11 mouse cellular contexts compared by ENCODE assay signal in the genomic region with DNA sequence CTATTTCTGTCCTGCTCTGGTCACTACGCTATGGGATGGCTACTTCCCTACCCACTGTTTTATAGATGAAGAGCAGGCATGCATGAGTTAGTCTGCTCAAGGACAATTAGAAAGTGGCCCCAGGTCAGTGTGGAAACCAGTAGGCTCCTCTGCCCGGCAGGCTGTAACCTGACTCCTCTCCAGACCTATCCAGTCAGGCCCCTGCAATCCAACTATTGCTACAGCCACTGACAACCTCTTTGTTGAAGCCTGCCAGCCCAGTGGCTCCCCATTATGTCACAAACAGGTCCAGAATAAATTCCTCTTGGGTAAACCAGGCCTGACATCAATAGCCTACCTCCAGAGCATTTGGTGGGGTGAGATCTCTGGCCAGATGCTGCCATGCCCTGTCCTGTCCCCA. TPM values are rescaled to one million over a fixed set of nuclear protein-coding genes. Genes with fewer than 3 reads are reported as not detected.
DNase-seq lines count a peak whose midpoint lies in the region; ATAC-seq lines count a peak whose summit lies in the region.
"Had no signal": no experiment of that assay in that cellular context is flagged by ENCODE, and none has a peak within 500 bp of the region (broad histone marks: within the 10 kb centered on the region; RNA-seq: fewer than 3 reads in every experiment).

No protein-coding gene starts in this region.

- DNase-seq in heart, adult 11 months = no peak
- DNase-seq in embryo, embryonic 9.5 days (ENCODE audit: extremely low spot score) = peak; percentile 78
- DNase-seq in thymus, postnatal 0 days (ENCODE audit: low spot score) = no peak
- DNase-seq in natural killer cell, adult 2 months (ENCODE audit: low spot score in 2 of 2) = no peak

- H3K27me3 ChIP-seq in heart, embryonic 13.5 days (replicated peaks) = no peaks in the 10 kb centered on the region
- H3K27me3 ChIP-seq in midbrain, embryonic 12.5 days = no peaks in the 10 kb centered on the region
- H3K27me3 ChIP-seq in midbrain, embryonic 16.5 days (ENCODE audit: control insufficient read depth, insufficient read depth, low read depth, low read length) = no peaks in the 10 kb centered on the region
- no peaks in the 10 kb centered on the region for H3K27me3 ChIP-seq in liver, embryonic 16.5 days (ENCODE audit: control insufficient read depth, insufficient read depth, low read depth, low read length)
- H3K27me3 ChIP-seq: limb, embryonic 15.5 days had no signal

- H3K4me2 ChIP-seq in heart, embryonic 13.5 days = no peak overlapping the region
- H3K4me2 ChIP-seq in midbrain, embryonic 12.5 days (replicated peaks) = no peak overlapping the region
- H3K4me2 ChIP-seq in midbrain, embryonic 16.5 days (ENCODE audit: low read length) = no peak overlapping the region
- no peak overlapping the region for H3K4me2 ChIP-seq in liver, embryonic 16.5 days (ENCODE audit: low read depth, low read length)
- H3K4me2 ChIP-seq: limb, embryonic 15.5 days had no signal

- 36% methylated on average over 2 of the region's 2 CpGs for whole genome bisulfite sequencing in heart, embryonic 13.5 days
- WGBS in midbrain, embryonic 12.5 days = 20% methylated on average over 2 of the region's 2 CpGs
- WGBS in midbrain, embryonic 16.5 days = 34% methylated on average over 2 of the region's 2 CpGs
- WGBS in liver, embryonic 16.5 days (ENCODE audit: insufficient replicate concordance) = 69% methylated on average over 2 of the region's 2 CpGs

- no peaks in the 10 kb centered on the region for H3K36me3 ChIP-seq in heart, embryonic 13.5 days
- no peaks in the 10 kb centered on the region for H3K36me3 ChIP-seq in midbrain, embryonic 12.5 days
- H3K36me3 ChIP-seq in midbrain, embryonic 16.5 days (ENCODE audit: control insufficient read depth, insufficient read depth, low read length) = no peaks in the 10 kb centered on the region
- no peaks in the 10 kb centered on the region for H3K36me3 ChIP-seq in liver, embryonic 16.5 days (ENCODE audit: control insufficient read depth, insufficient read depth)
- H3K36me3 ChIP-seq: limb, embryonic 15.5 days had no signal

- no peaks in the 10 kb centered on the region for H3K9me3 ChIP-seq in heart, embryonic 13.5 days
- no peaks in the 10 kb centered on the region for H3K9me3 ChIP-seq in midbrain, embryonic 12.5 days
- no peaks in the 10 kb centered on the region for H3K9me3 ChIP-seq in midbrain, embryonic 16.5 days (replicated peaks; ENCODE audit: control insufficient read depth, low read length, poor library complexity, severe bottlenecking)
- H3K9me3 ChIP-seq in liver, embryonic 16.5 days (replicated peaks; ENCODE audit: control insufficient read depth, low read length) = no peaks in the 10 kb centered on the region
- H3K9me3 ChIP-seq: limb, embryonic 15.5 days had no signal

- no peak overlapping the region for H3K9ac ChIP-seq in heart, embryonic 13.5 days
- no peak overlapping the region for H3K9ac ChIP-seq in midbrain, embryonic 12.5 days (replicated peaks)
- H3K9ac ChIP-seq in midbrain, embryonic 16.5 days (ENCODE audit: low read depth, low read length) = no peak overlapping the region
- no peak overlapping the region for H3K9ac ChIP-seq in liver, embryonic 16.5 days (ENCODE audit: low read depth, low read length)
- H3K9ac ChIP-seq: limb, embryonic 15.5 days had no signal

- no peak for ATAC-seq in heart, embryonic 13.5 days (ENCODE audit: extremely low read depth, insufficient number of reproducible peaks, low FRiP score, low TSS enrichment)
- peak; percentile 50 for ATAC-seq in midbrain, embryonic 12.5 days (ENCODE audit: low FRiP score, low read depth)
- ATAC-seq in midbrain, embryonic 16.5 days = no peak
- peak; percentile 79 for ATAC-seq in liver, embryonic 16.5 days (ENCODE audit: low read depth)
- ATAC-seq: CD4-positive, CD25-positive, alpha-beta regulatory T cell, adult 4 months had no signal

- peaks cover 26% of the 10 kb centered on the region for H3K4me1 ChIP-seq in heart, embryonic 13.5 days
- peaks cover 15% of the 10 kb centered on the region for H3K4me1 ChIP-seq in midbrain, embryonic 12.5 days
- H3K4me1 ChIP-seq in midbrain, embryonic 16.5 days (ENCODE audit: control insufficient read depth, insufficient read depth, low read length) = no peaks in the 10 kb centered on the region
- H3K4me1 ChIP-seq in liver, embryonic 16.5 days (ENCODE audit: control insufficient read depth, low read depth, low read length) = peaks cover 12% of the 10 kb centered on the region

- H3K4me3 ChIP-seq in heart, embryonic 13.5 days = no peak overlapping the region
- H3K4me3 ChIP-seq in midbrain, embryonic 12.5 days = no peak overlapping the region
- H3K4me3 ChIP-seq in midbrain, embryonic 16.5 days (ENCODE audit: low read depth, low read length) = no peak overlapping the region
- H3K4me3 ChIP-seq in liver, embryonic 16.5 days (ENCODE audit: low read depth, low read length) = no peak overlapping the region
- H3K4me3 ChIP-seq: limb, embryonic 15.5 days had no signal

- peak overlapping the region; percentile 55 for H3K27ac ChIP-seq in heart, embryonic 13.5 days (replicated peaks)
- peak overlapping the region; percentile 6; the same call in 1 of the 2 replicates for H3K27ac ChIP-seq in midbrain, embryonic 12.5 days (replicated peaks)
- no peak overlapping the region for H3K27ac ChIP-seq in midbrain, embryonic 16.5 days (ENCODE audit: low read length)
- H3K27ac ChIP-seq in liver, embryonic 16.5 days (ENCODE audit: low read length) = peak overlapping the region; percentile 18; the same call in 1 of the 2 replicates
- H3K27ac ChIP-seq: limb, embryonic 15.5 days had no signal

RNA-seq across cellular contexts. Expression of gene C130032M10Rik, which starts 21.1 kb away (rescaled TPM):
- polyA plus RNA-seq in heart, embryonic 13.5 days (2015; fragmentation: Nextera tagmentation; extraction: Ambion mirVana) = 0.89 and 1.0 TPM in 2 replicates
- polyA plus RNA-seq in midbrain, embryonic 12.5 days (2016; fragmentation: Nextera tagmentation; extraction: Ambion mirVana) = 0.43 and 0.45 TPM in 2 replicates
- polyA plus RNA-seq in midbrain, embryonic 16.5 days (2015; fragmentation: Nextera tagmentation; extraction: Ambion mirVana) = not detected in 2 replicates
- polyA plus RNA-seq in liver, embryonic 16.5 days (2015; fragmentation: Nextera tagmentation; extraction: Ambion mirVana) = not detected in 2 replicates
- not detected in 2 replicates for polyA plus RNA-seq in thymus, postnatal 0 days (2015; fragmentation: Nextera tagmentation; extraction: Ambion mirVana)
- polyA plus RNA-seq: CD4-positive, CD25-positive, alpha-beta regulatory T cell, adult 4 months; testis, adult 2 months had no signal

RNA-seq across cellular contexts. Expression of gene Trim71, which starts 27.5 kb away (rescaled TPM):
- polyA plus RNA-seq in heart, embryonic 13.5 days (2015; fragmentation: Nextera tagmentation; extraction: Ambion mirVana) = 0.17 and 0.20 TPM in 2 replicates
- polyA plus RNA-seq in midbrain, embryonic 12.5 days (2016; fragmentation: Nextera tagmentation; extraction: Ambion mirVana) = 0.61 and 0.80 TPM in 2 replicates
- 0.15 and 0.17 TPM in 2 replicates for polyA plus RNA-seq in midbrain, embryonic 16.5 days (2015; fragmentation: Nextera tagmentation; extraction: Ambion mirVana)
- 0.69 and 0.71 TPM in 2 replicates for polyA plus RNA-seq in liver, embryonic 16.5 days (2015; fragmentation: Nextera tagmentation; extraction: Ambion mirVana)
- 0.01 and 0.03 TPM in 2 replicates for polyA plus RNA-seq in thymus, postnatal 0 days (2015; fragmentation: Nextera tagmentation; extraction: Ambion mirVana)
- polyA plus RNA-seq: CD4-positive, CD25-positive, alpha-beta regulatory T cell, adult 4 months had no signal

RNA-seq across cellular contexts. Expression of gene Ccr4, which starts 31.9 kb away (rescaled TPM):
- not detected in 2 replicates for polyA plus RNA-seq in heart, embryonic 13.5 days (2015; fragmentation: Nextera tagmentation; extraction: Ambion mirVana)
- polyA plus RNA-seq in midbrain, embryonic 12.5 days (2016; fragmentation: Nextera tagmentation; extraction: Ambion mirVana) = not detected in 2 replicates
- not detected in 2 replicates for polyA plus RNA-seq in midbrain, embryonic 16.5 days (2015; fragmentation: Nextera tagmentation; extraction: Ambion mirVana)
- polyA plus RNA-seq in liver, embryonic 16.5 days (2015; fragmentation: Nextera tagmentation; extraction: Ambion mirVana) = not detected in 2 replicates
- 20.7 and 21.9 TPM in 2 replicates for polyA plus RNA-seq in thymus, postnatal 0 days (2015; fragmentation: Nextera tagmentation; extraction: Ambion mirVana)

Comparison
In these comparisons a context has a peak if more than half of its experiments do, and no peak if none do; other contexts are left out.
1. ATAC-seq: peak in midbrain, embryonic 12.5 days (single experiment) and liver, embryonic 16.5 days (single experiment); none in heart, embryonic 13.5 days (single experiment) and midbrain, embryonic 16.5 days (single experiment).
2. RNA of gene Ccr4, which starts 31.9 kb away (polyA plus RNA-seq): 20.7 to 21.9 TPM in thymus, postnatal 0 days; not detected in liver, embryonic 16.5 days, not detected in heart, embryonic 13.5 days, not detected in midbrain, embryonic 12.5 days and not detected in midbrain, embryonic 16.5 days; every median in the first group is over 10 times any median in the second.